Mouse (Mus musculus) liver, adult 2 months (tissue): Measurements from ENCODE around the gene Iqck.

Source experiments
- CTCF ChIP-seq: fragments of 200-500 bp; IDR thresholded peaks from 2 replicates; pipeline ENCODE4 v1.5.1; 2011; ENCODE audit warnings: low read depth, low read length, control low read depth
- POLR2A ChIP-seq: fragments of 200-500 bp; IDR thresholded peaks from 2 replicates; pipeline ENCODE4 v1.6.1; 2011; ENCODE audit warnings: low read length, control low read depth; ENCODE audit not compliant: insufficient read depth; ENCODE audit errors: extremely low read depth

DNA sequence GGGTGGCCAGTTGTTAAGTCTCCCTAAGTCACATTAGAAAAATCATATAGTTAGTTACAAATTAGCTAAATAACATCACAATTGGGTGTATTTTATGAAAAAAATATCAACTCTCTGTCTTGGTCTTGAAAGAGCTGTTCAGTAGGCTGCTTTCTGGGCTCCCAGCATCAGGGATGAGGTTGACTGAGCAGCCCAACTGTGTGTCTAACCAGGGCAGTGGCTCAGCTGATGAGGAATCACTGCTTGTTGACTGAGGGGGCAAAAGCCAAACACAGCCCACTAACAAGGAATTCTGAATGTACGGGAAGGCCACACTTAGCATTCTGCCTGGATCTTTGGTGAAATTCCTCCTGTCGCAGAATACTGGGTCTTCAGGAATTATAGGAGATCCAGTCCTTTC, 54.9 kb downstream of the Iqck start:
- TF ChIP-seq CTCF, result no peak
- TF ChIP-seq POLR2A, result no peak
